9 mouse cellular contexts compared by ENCODE assay signal in the genomic region with DNA sequence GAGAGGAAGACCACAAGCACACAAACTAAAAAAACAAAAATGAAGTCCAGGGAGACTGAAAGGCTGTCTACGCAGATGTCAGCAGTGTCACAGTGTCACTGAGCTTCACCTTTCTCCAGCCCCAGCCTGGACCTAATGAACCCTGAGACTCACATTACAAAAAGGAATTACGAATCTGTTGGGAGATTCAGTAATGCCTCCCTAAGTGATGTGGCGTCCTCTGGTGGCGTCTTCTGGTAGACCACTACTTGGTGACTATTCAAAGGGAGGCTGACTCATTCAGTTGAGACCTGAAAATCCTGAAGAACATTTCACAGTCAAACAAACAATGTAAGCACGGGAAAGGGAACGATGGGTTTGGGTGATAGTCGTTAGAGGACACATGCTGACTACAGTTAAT. TPM values are rescaled to one million over a fixed set of nuclear protein-coding genes. Genes with fewer than 3 reads are reported as not detected.
DNase-seq lines count a peak whose midpoint lies in the region; ATAC-seq lines count a peak whose summit lies in the region.
"Had no signal": no experiment of that assay in that cellular context is flagged by ENCODE, and none has a peak within 500 bp of the region (broad histone marks: within the 10 kb centered on the region; RNA-seq: fewer than 3 reads in every experiment).

No protein-coding gene starts in this region.

- H3K4me3 ChIP-seq in kidney, embryonic 14.5 days (ENCODE audit: low read length): no peak overlapping the region
- no peak overlapping the region for H3K4me3 ChIP-seq in embryonic facial prominence, embryonic 11.5 days (ENCODE audit: low read depth, low read length)
- H3K4me3 ChIP-seq in limb, embryonic 10.5 days: no peak overlapping the region
- H3K4me3 ChIP-seq: megakaryocyte, embryonic 14.5 days had no signal

- 9% methylated on average over 7 of the region's 7 CpGs for WGBS in kidney, embryonic 14.5 days
- WGBS in embryonic facial prominence, embryonic 11.5 days: 8% methylated on average over 7 of the region's 7 CpGs
- 11% methylated on average over 7 of the region's 7 CpGs for whole genome bisulfite sequencing in limb, embryonic 10.5 days

- H3K27ac ChIP-seq in kidney, embryonic 14.5 days (ENCODE audit: low read depth, low read length): no peak overlapping the region
- no peak overlapping the region for H3K27ac ChIP-seq in embryonic facial prominence, embryonic 11.5 days (replicated peaks; ENCODE audit: low read depth, low read length)
- H3K27ac ChIP-seq in limb, embryonic 10.5 days: no peak overlapping the region

- ATAC-seq in kidney, embryonic 14.5 days (ENCODE audit: low FRiP score, low TSS enrichment): no peak
- ATAC-seq in embryonic facial prominence, embryonic 11.5 days (replicated peaks; ENCODE audit: insufficient number of reproducible peaks, low FRiP score, low TSS enrichment, low read depth): no peak

- DNase-seq in kidney, adult 18-20 months: peak; percentile 77
- DNase-seq in adrenal gland, adult 2 months: peak; percentile 87
- peak; percentile 86 for DNase-seq in embryonic facial prominence, embryonic 11.5 days (ENCODE audit: low spot score)
- DNase-seq in kidney, adult 9 months: peak; percentile 81
- DNase-seq in limb, embryonic 10.5 days (ENCODE audit: low spot score): peak; percentile 80
- peak; percentile 93 to 96 for DNase-seq in right cerebral cortex, adult 2 months (ENCODE audit: low spot score in 2 of 2)
- no peak for DNase-seq in spleen, postnatal 4 days (ENCODE audit: low spot score in 2 of 2)

- peaks cover 21% of the 10 kb centered on the region for H3K27me3 ChIP-seq in kidney, embryonic 14.5 days (ENCODE audit: control insufficient read depth, insufficient read depth, low read length)
- H3K27me3 ChIP-seq in embryonic facial prominence, embryonic 11.5 days (ENCODE audit: control insufficient read depth, insufficient read depth, low read length): peaks cover 25% of the 10 kb centered on the region
- H3K27me3 ChIP-seq in limb, embryonic 10.5 days (ENCODE audit: low read depth, poor library complexity, severe bottlenecking): peaks cover 48% of the 10 kb centered on the region

- no peaks in the 10 kb centered on the region for H3K36me3 ChIP-seq in kidney, embryonic 14.5 days (ENCODE audit: control insufficient read depth, insufficient read depth, low read length)
- H3K36me3 ChIP-seq in embryonic facial prominence, embryonic 11.5 days (replicated peaks; ENCODE audit: control insufficient read depth, insufficient read depth, low read depth, low read length): no peaks in the 10 kb centered on the region
- H3K36me3 ChIP-seq in limb, embryonic 10.5 days: no peaks in the 10 kb centered on the region

- H3K4me1 ChIP-seq in kidney, embryonic 14.5 days (ENCODE audit: control insufficient read depth, insufficient read depth, low read length): no peaks in the 10 kb centered on the region; the same call in 1 of the 2 replicates
- no peaks in the 10 kb centered on the region for H3K4me1 ChIP-seq in embryonic facial prominence, embryonic 11.5 days (ENCODE audit: control insufficient read depth, insufficient read depth, low read length)
- H3K4me1 ChIP-seq in limb, embryonic 10.5 days: peaks cover 23% of the 10 kb centered on the region

- no peak overlapping the region for H3K4me2 ChIP-seq in kidney, embryonic 14.5 days (replicated peaks; ENCODE audit: low read depth, low read length)
- H3K4me2 ChIP-seq in embryonic facial prominence, embryonic 11.5 days (ENCODE audit: low read depth, low read length): no peak overlapping the region

- H3K9ac ChIP-seq in kidney, embryonic 14.5 days (ENCODE audit: low read depth, low read length): no peak overlapping the region
- H3K9ac ChIP-seq in embryonic facial prominence, embryonic 11.5 days (replicated peaks; ENCODE audit: low read length): no peak overlapping the region

- H3K9me3 ChIP-seq in kidney, embryonic 14.5 days (ENCODE audit: control insufficient read depth, low read length): no peaks in the 10 kb centered on the region
- no peaks in the 10 kb centered on the region for H3K9me3 ChIP-seq in embryonic facial prominence, embryonic 11.5 days (replicated peaks; ENCODE audit: control insufficient read depth, low read length)
- no peaks in the 10 kb centered on the region for H3K9me3 ChIP-seq in limb, embryonic 10.5 days (replicated peaks)
- H3K9me3 ChIP-seq: megakaryocyte, embryonic 14.5 days had no signal

RNA-seq across cellular contexts. Expression of a gene that starts 6.0 kb away (rescaled TPM):
- 0.81 and 1.5 TPM in 2 replicates for polyA plus RNA-seq in kidney, embryonic 14.5 days (2014; fragmentation: Nextera tagmentation; extraction: Ambion mirVana)
- 10 to 100 TPM; 48.9 to 77.4 TPM for total RNA-seq in adrenal gland, adult 2 months (2021)
- 24.0 and 27.6 TPM in 2 replicates for polyA plus RNA-seq in adrenal gland, adult 2 months (2012; rRNA removed)
- 0.86 and 0.87 TPM in 2 replicates for polyA plus RNA-seq in embryonic facial prominence, embryonic 11.5 days (2014; fragmentation: Nextera tagmentation; extraction: Ambion mirVana)
- 0.13 and 0.86 TPM in 2 replicates for polyA plus RNA-seq in limb, embryonic 10.5 days (2016; fragmentation: Nextera tagmentation; extraction: Ambion mirVana)

Comparison
In these comparisons a context has a peak if more than half of its experiments do, and no peak if none do; other contexts are left out.
1. DNase-seq: peak in kidney, adult 18-20 months (single experiment), adrenal gland, adult 2 months (single experiment), embryonic facial prominence, embryonic 11.5 days (single experiment), kidney, adult 9 months (single experiment), limb, embryonic 10.5 days (single experiment) and right cerebral cortex, adult 2 months (2 of 2); none in spleen, postnatal 4 days (0 of 2).
2. RNA of a gene that starts 6.0 kb away (polyA plus RNA-seq): 24.0 to 27.6 TPM in adrenal gland, adult 2 months; 0.81 to 1.5 TPM in kidney, embryonic 14.5 days, 0.86 to 0.87 TPM in embryonic facial prominence, embryonic 11.5 days and 0.13 to 0.86 TPM in limb, embryonic 10.5 days; every median in the first group is over 10 times any median in the second.